Mouse (Mus musculus) cortical plate, adult 2 months (tissue): ENCODE data around the gene Urad.

ENCODE experiments used
- CTCF ChIP-seq: fragments of 200-500 bp; IDR thresholded peaks from 2 replicates; pipeline ENCODE4 v1.5.1; 2011; ENCODE audit warnings: mild to moderate bottlenecking, control low read depth, low read length; ENCODE audit not compliant: insufficient read depth; ENCODE audit errors: extremely low read depth
- POLR2A ChIP-seq: fragments of 200-500 bp; IDR thresholded peaks from 2 replicates; pipeline ENCODE4 v1.6.1; 2011; ENCODE audit warnings: mild to moderate bottlenecking, low read length, control low read depth; ENCODE audit not compliant: insufficient read depth; ENCODE audit errors: extremely low read depth

DNA sequence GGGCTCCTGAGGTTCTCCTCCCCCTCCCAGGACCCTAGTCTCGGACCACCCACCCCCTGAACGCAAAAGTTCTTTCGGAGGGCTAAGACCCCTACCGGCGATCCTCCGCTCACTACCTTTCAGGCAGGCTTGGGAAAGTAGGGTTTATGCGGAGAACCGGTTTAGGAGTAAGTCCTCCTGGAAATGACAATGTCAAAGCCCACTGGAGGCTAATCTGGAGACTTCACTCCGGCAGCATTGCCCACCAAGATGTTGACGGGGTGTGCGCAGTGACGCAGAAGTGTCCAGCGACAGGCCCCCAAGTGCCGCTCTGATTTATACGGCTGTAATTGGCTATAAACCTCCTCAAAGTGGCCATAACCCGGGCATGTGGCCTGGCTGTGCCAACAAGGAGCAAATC, 17.1 kb downstream of the Urad start:
- TF ChIP-seq POLR2A (no peak), CTCF (no peak)
